Mouse (Mus musculus) stomach, embryonic 16.5 days (tissue): ENCODE results near the gene Cacna1c. TPM values are rescaled to one million over a fixed set of nuclear protein-coding genes. Genes with fewer than 3 reads are reported as not detected.

Experiments used
- ATAC-seq: fragments of 200-750 bp; cut with Nextera tagmentation; 2 replicates; pipeline ENCODE4 v1.8.0; 2017; ENCODE audit warnings: moderate number of reproducible peaks, moderate TSS enrichment; ENCODE audit not compliant: insufficient read depth, low FRiP score
- H3K27ac ChIP-seq: fragments of 300-500 bp; sonication (generic); 2 replicates; pipeline ENCODE4 v1.5.1; 2014; ENCODE audit warnings: low read length
- H3K27me3 ChIP-seq: fragments of 300-500 bp; sonication (generic); 2 replicates; pipeline ENCODE4 v1.6.1; 2014; ENCODE audit warnings: low read length, control low read depth, mixed read lengths; ENCODE audit not compliant: control insufficient read depth, insufficient read depth
- H3K36me3 ChIP-seq: fragments of 300-500 bp; sonication (generic); 2 replicates; pipeline ENCODE4 v1.6.1; 2014; ENCODE audit warnings: low read length; ENCODE audit not compliant: control insufficient read depth, insufficient read depth
- H3K4me1 ChIP-seq: fragments of 300-500 bp; sonication (generic); 2 replicates; pipeline ENCODE4 v1.6.1; 2014; ENCODE audit warnings: low read length, control low read depth, mixed read lengths; ENCODE audit not compliant: control insufficient read depth, insufficient read depth
- H3K4me2 ChIP-seq: fragments of 300-500 bp; sonication (generic); 2 replicates; pipeline ENCODE4 v1.6.1; 2014; ENCODE audit warnings: low read depth, low read length, mixed read lengths
- H3K4me3 ChIP-seq: fragments of 300-500 bp; sonication (generic); replicated peaks from 2 replicates; pipeline ENCODE4 v1.5.1; 2014; ENCODE audit warnings: mild to moderate bottlenecking, low read length
- H3K9ac ChIP-seq: fragments of 300-500 bp; sonication (generic); 2 replicates; pipeline ENCODE4 v1.6.1; 2014; ENCODE audit warnings: low read length
- H3K9me3 ChIP-seq: fragments of 300-500 bp; sonication (generic); replicated peaks from 2 replicates; pipeline ENCODE4 v1.6.1; 2016; ENCODE audit warnings: low read length, control low read depth; ENCODE audit not compliant: control insufficient read depth
- WGBS: fragments of 180-500 bp; shearing (Covaris S2); extraction: QIAGEN DNeasy Blood & Tissue Kit; methylation state at CpG from one replicate; pipeline ENCODE4 v1.1.7; 2014; 5-methylcytosine and 5-hydroxymethylcytosine counted together
- polyA plus RNA-seq: library from polyadenylated mRNA; unstranded; fragments of >200 nt; fragmentation: Nextera tagmentation; extraction: Ambion mirVana; gene quantifications from 2 replicates; pipeline ENCODE4 v1.2.1, GENCODE M21; 2015

Cacna1c gene
- polyA plus RNA-seq, 1 experiment from 2014 or later, result 4.3 TPM

DNA sequence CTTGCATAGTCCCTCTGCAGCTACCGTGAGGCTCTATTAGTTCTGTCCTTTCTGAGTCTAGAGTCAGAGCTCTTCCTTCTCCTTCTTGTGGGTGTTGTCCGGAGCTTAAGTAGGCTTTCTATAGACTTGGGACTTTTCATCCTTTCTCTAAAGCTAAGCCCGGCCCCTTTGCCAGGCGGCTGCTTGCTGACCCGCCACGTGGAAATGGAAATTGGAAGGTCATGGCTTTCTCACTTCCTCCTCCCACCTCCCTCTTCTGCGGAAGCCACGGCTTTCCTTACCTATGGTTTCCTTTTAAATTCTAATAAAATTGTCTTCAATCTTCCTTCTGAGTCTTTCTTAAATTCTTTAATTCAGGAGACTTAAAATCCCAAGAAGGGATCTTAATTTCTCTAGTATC lies 148.9 kb downstream of the Cacna1c start:
- no peaks in the 10 kb centered on the region for H3K27me3 ChIP-seq
- no peak overlapping the region for H3K27ac ChIP-seq
- H3K4me1 ChIP-seq, result peaks cover 5% of the 10 kb centered on the region; the same call in 1 of the 2 replicates
- no peak overlapping the region for H3K4me2 ChIP-seq
- 69% methylated on average over 8 of the region's 8 CpGs for WGBS
- no peaks in the 10 kb centered on the region for H3K36me3 ChIP-seq
- no peak overlapping the region for H3K9ac ChIP-seq
- H3K4me3 ChIP-seq, result no peak overlapping the region
- no peaks in the 10 kb centered on the region for H3K9me3 ChIP-seq
- ATAC-seq, result no peak

DNA sequence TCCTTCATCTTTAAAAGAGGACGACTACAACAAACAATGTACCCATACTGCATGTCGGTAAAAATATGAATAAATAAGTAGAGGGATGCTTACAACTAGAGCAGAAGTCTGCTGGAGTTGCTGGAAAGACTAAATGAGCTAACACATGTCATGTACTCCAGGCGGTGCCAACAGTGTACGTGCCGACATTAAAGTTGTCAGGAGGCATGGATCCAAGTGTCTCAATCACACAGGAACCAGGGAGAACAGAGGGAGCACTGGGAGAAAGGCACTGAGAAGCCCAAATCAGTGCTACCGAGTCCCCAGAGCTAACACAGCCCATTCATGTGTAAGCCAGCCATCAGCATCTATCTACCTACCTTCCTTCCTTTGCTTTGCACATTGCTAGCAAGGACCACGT lies 150.7 kb downstream of the Cacna1c start:
- no peak for ATAC-seq
- no peaks in the 10 kb centered on the region for H3K27me3 ChIP-seq
- WGBS, result 83% methylated on average over 7 of the region's 7 CpGs
- no peak overlapping the region for H3K27ac ChIP-seq
- H3K9me3 ChIP-seq, result no peaks in the 10 kb centered on the region
- H3K4me2 ChIP-seq, result no peak overlapping the region
- H3K4me3 ChIP-seq, result no peak overlapping the region
- no peak overlapping the region for H3K9ac ChIP-seq
- no peaks in the 10 kb centered on the region for H3K36me3 ChIP-seq
- H3K4me1 ChIP-seq, result no peaks in the 10 kb centered on the region

- no peaks in the 10 kb centered on the region for H3K9me3 ChIP-seq
- H3K36me3 ChIP-seq, result no peaks in the 10 kb centered on the region
- no peaks in the 10 kb centered on the region for H3K27me3 ChIP-seq
- WGBS, result 67% methylated on average over 7 of the region's 7 CpGs
- peaks cover 3% of the 10 kb centered on the region; the same call in 1 of the 2 replicates for H3K4me1 ChIP-seq
- no peak overlapping the region for H3K4me2 ChIP-seq
- ATAC-seq, result no peak
- no peak overlapping the region for H3K27ac ChIP-seq
- no peak overlapping the region for H3K9ac ChIP-seq
- no peak overlapping the region for H3K4me3 ChIP-seq
Observed at GRCm38 (mm10) chr6:119044148-119044547, 152.1 kb downstream of the Cacna1c start.

DNA sequence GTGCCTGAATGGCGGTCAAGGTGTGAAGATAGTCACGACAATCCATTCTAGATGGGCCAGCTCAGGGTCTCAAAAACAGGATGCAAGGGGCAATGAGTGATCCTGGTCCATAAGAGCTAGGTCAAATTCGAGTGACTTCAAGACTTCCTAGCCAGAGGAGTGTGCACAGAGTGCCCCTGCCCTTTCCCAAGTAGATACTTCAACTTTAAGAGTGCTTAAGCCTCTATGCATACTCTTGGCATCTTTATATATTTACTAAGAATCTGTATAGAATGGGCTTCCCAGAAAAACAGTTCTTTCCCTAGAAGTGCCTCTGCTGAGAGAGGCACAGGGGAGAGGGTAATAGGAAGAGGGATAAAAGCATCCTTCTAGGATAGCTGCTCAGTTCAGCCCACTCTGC lies 153.4 kb downstream of the Cacna1c start:
- Histone ChIP-seq H3K4me2 (no peak overlapping the region), H3K9ac (no peak overlapping the region)
- 71% methylated on average over 3 of the region's 3 CpGs for WGBS

DNA sequence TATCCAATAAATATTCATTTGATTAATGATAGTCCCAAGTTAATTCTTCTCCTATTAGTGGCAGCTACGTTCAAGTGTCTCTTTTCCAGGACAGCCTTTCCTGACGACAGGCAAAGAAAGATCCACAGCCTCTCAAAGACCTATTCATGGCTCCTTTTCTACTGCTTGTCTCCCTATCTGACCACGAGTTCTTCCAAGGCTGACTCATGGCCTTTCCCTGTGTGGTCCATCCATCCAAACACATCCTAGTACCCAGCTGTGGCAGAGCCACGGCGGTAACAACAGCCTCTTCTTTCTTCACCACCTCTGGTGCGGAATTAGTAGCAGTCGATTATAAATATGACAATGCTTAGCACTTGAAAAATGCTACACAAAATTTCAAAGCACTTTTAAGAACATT lies 155.3 kb downstream of the Cacna1c start:
- Histone ChIP-seq H3K4me3 (no peak overlapping the region), H3K9ac (no peak overlapping the region), H3K36me3 (no peaks in the 10 kb centered on the region), H3K27me3 (no peaks in the 10 kb centered on the region), H3K9me3 (no peaks in the 10 kb centered on the region), H3K4me1 (peaks cover 8% of the 10 kb centered on the region), H3K4me2 (no peak overlapping the region), H3K27ac (no peak overlapping the region)
- ATAC-seq, result no peak
- WGBS, result 72% methylated on average over 7 of the region's 7 CpGs

More for the DNA sequence above, 153.4 kb downstream of the Cacna1c start:
- no peaks in the 10 kb centered on the region for H3K9me3 ChIP-seq
- H3K4me3 ChIP-seq, result no peak overlapping the region
- ATAC-seq, result no peak
- peaks cover 4% of the 10 kb centered on the region; the same call in 1 of the 2 replicates for H3K4me1 ChIP-seq
- H3K27me3 ChIP-seq, result no peaks in the 10 kb centered on the region
- H3K36me3 ChIP-seq, result no peaks in the 10 kb centered on the region
- H3K27ac ChIP-seq, result no peak overlapping the region

- 0 out of 2 replicates have a peak, but pooled peaks cover under 1% of the 10 kb centered on the region for H3K9me3 ChIP-seq
- H3K4me3 ChIP-seq, result no peak overlapping the region
- no peak overlapping the region for H3K4me2 ChIP-seq
- WGBS, result 84% methylated on average over 7 of the region's 7 CpGs
- H3K27ac ChIP-seq, result no peak overlapping the region
- H3K27me3 ChIP-seq, result no peaks in the 10 kb centered on the region
- no peak for ATAC-seq
- H3K36me3 ChIP-seq, result no peaks in the 10 kb centered on the region
- peaks cover 8% of the 10 kb centered on the region for H3K4me1 ChIP-seq
- no peak overlapping the region for H3K9ac ChIP-seq
Observed at GRCm38 (mm10) chr6:119039815-119040214, 156.4 kb downstream of the Cacna1c start.

- Histone ChIP-seq H3K4me1 (peaks cover 8% of the 10 kb centered on the region), H3K36me3 (no peaks in the 10 kb centered on the region), H3K4me2 (no peak overlapping the region), H3K27ac (no peak overlapping the region), H3K9ac (no peak overlapping the region), H3K27me3 (no peaks in the 10 kb centered on the region), H3K9me3 (0 out of 2 replicates have a peak, but pooled peaks cover 5% of the 10 kb centered on the region), H3K4me3 (no peak overlapping the region)
- no peak for ATAC-seq
- WGBS, result 79% methylated on average over 5 of the region's 5 CpGs
Observed at GRCm38 (mm10) chr6:119039293-119039692, 156.9 kb downstream of the Cacna1c start.

DNA sequence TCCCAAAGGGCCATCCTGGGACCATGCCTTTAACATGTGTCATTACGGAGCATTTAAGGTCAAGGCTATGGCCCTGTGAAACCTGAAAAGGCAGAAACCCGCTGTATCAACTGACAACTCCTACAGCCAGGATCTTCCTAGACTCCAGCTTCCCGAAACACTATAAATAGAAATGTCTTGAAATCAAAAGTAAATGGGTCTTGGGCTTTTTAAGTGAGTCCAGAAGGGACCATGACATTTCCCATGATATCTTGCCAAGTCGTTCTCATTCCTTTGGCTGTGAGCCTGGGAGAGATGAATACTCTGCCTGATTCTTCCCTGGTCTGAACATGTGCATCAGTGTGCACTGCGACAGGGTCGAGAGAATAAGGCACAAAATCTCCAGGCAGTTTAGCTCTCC lies 158.4 kb downstream of the Cacna1c start:
- H3K4me2 ChIP-seq, result no peak overlapping the region
- WGBS, result 46% methylated on average over 6 of the region's 6 CpGs
- no peaks in the 10 kb centered on the region for H3K27me3 ChIP-seq
- H3K27ac ChIP-seq, result peak overlapping the region; percentile 56
- no peak overlapping the region for H3K4me3 ChIP-seq
- H3K4me1 ChIP-seq, result peaks cover 8% of the 10 kb centered on the region
- no peak overlapping the region for H3K9ac ChIP-seq
- no peaks in the 10 kb centered on the region for H3K36me3 ChIP-seq
- 0 out of 2 replicates have a peak, but pooled peaks cover 5% of the 10 kb centered on the region for H3K9me3 ChIP-seq
- no peak for ATAC-seq

DNA sequence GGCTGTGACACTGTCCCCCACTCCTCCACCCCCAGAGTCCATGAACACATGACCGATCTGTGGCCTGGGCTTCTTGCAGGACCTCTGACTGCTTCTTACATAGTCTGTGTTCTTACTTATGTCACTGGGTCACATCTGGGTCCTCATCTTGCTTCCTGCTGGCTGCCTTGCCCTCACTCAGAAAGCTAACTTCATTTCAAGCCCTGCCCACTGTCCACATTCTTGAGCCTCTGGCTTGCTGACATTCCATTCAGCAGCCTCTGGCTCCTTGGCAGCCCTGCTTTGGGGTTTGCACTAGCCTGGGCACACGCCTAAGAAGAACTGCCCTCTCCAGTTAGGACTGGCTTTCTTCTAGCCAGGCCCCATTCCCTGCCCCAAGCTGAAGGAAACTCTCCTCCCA lies 159.2 kb downstream of the Cacna1c start:
- Histone ChIP-seq H3K9ac (no peak overlapping the region), H3K4me1 (peaks cover 8% of the 10 kb centered on the region), H3K27me3 (no peaks in the 10 kb centered on the region), H3K9me3 (0 out of 2 replicates have a peak, but pooled peaks cover 5% of the 10 kb centered on the region), H3K4me3 (no peak overlapping the region), H3K36me3 (no peaks in the 10 kb centered on the region), H3K27ac (no peak overlapping the region; the same call in 1 of the 2 replicates), H3K4me2 (no peak overlapping the region)
- no peak for ATAC-seq
- WGBS, result 63% methylated on average over 2 of the region's 2 CpGs
